Mouse (Mus musculus): ENCODE results near the gene Ncmap. TPM values are rescaled to one million over a fixed set of nuclear protein-coding genes. Genes with fewer than 3 reads are reported as not detected.

Gene Ncmap
- polyA plus RNA-seq, 1 experiment from 2014 or later = not detected

DNA sequence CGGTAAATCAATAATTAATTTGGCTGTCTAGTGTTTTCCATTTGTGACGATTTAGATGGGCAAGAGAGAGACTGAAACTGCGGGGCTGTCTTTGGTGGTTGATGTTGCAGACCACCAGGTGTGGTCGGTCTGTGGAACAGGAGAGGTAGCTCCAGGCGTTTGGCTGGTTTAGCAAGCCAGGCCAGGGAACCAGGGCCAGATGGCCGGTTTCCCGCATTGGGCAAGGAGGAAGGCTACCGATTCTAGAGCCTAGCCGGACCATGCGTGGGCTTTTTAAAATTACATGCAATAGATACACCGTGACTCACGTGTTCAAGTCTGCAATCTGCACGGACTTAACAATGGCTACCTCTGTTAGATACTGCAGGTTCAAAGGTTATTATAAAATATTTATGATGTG is 22.9 kb upstream of the Ncmap start:
- no peak overlapping the region for H3K27ac ChIP-seq
- WGBS (ENCODE audit: missing documents) = 95% methylated on average over 13 of the region's 13 CpGs
- no peaks in the 10 kb centered on the region; the same call in 1 of the 2 replicates for H3K79me2 ChIP-seq (ENCODE audit: inconsistent target)
- H3K36me3 ChIP-seq (ENCODE audit: inconsistent target) = peaks cover 53% of the 10 kb centered on the region
- no peak overlapping the region for H3K4me3 ChIP-seq (ENCODE audit: inconsistent target)

DNA sequence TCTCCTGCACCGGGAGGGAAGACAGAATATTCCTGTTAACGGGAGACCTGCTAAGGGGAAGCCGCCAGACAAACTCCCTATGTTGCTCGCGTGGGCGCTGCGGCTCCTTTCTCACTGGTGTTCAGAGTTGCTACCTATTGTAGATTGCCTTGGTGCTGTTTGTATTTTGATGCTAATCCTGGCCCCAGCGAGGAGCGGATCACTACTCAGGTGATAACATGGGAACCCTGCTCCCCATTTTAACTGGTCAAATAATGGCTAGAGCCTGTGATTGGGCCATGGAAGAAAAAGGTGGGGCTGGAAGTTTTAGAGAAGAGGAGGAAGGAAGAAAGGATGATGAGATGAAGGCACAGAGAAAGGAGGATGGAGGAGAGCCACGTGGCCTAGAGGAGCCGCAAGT is 22.4 kb upstream of the Ncmap start:
- Histone ChIP-seq H3K27ac (no peak overlapping the region), H3K36me3 (ENCODE audit: inconsistent target) (peaks cover 53% of the 10 kb centered on the region), H3K4me3 (ENCODE audit: inconsistent target) (no peak overlapping the region), H3K79me2 (ENCODE audit: inconsistent target) (no peaks in the 10 kb centered on the region)
- WGBS (ENCODE audit: missing documents) = 96% methylated on average over 11 of the region's 11 CpGs

- H3K27ac ChIP-seq = no peak overlapping the region
- peaks cover 56% of the 10 kb centered on the region for H3K36me3 ChIP-seq (ENCODE audit: inconsistent target)
- H3K79me2 ChIP-seq (ENCODE audit: inconsistent target) = no peaks in the 10 kb centered on the region
- WGBS (ENCODE audit: missing documents) = 94% methylated on average over 18 of the region's 21 CpGs
- no peak overlapping the region for H3K4me3 ChIP-seq (ENCODE audit: inconsistent target)
Measured at GRCm38 (mm10) chr4:135419996-135420395, 22.0 kb upstream of the Ncmap start.

- no peaks in the 10 kb centered on the region for H3K79me2 ChIP-seq (ENCODE audit: inconsistent target)
- WGBS (ENCODE audit: missing documents) = 34% methylated on average over 21 of the region's 21 CpGs
- no peak overlapping the region for H3K4me3 ChIP-seq (ENCODE audit: inconsistent target)
- peaks cover 58% of the 10 kb centered on the region for H3K36me3 ChIP-seq (ENCODE audit: inconsistent target)
- H3K27ac ChIP-seq = no peak overlapping the region
Measured at GRCm38 (mm10) chr4:135416367-135416766, 18.3 kb upstream of the Ncmap start.

DNA sequence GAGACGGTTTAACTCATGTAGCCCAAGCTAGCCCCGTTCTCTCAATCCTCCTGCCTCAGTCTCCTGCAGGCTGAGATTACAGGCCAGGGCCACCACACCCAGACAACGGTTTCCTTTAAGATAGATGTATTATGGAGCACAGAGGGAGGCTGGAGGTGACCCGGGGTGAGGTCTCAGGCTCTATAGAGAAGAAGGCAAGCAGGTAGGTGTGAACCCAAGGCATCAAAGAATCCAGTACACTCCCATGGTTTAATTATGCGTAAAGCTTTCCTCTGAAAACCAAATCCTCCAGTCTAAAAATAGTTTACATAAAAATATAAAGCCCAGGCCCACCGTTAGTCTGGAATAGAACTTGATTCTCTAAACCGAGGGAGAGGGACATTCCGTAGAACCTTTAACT is 15.5 kb upstream of the Ncmap start:
- H3K27ac ChIP-seq = no peak overlapping the region
- no peaks in the 10 kb centered on the region for H3K79me2 ChIP-seq (ENCODE audit: inconsistent target)
- 92% methylated on average over 8 of the region's 8 CpGs for WGBS (ENCODE audit: missing documents)
- no peak overlapping the region for H3K4me3 ChIP-seq (ENCODE audit: inconsistent target)
- peaks cover 29% of the 10 kb centered on the region; the same call in 1 of the 2 replicates for H3K36me3 ChIP-seq (ENCODE audit: inconsistent target)

DNA sequence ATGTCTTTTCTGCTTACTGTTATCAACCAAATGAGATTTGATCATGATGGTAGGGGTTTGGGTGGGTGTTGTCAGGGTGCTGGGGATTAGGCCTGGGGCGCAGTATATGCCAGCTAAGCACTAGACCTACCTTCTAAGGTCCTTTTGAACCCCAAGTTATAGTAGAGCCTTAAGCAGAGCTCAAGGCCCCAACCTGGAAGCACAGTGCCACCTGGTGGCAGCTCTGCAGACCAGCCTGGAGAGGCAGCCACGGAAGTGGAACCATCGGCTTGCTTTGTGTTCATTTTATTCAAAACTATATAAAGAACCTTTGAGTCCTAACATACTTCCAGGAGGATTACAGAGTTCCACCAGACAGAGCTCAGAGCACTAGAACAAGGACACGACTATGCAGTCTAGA is 13.6 kb upstream of the Ncmap start:
- no peak overlapping the region for H3K27ac ChIP-seq
- no peaks in the 10 kb centered on the region for H3K79me2 ChIP-seq (ENCODE audit: inconsistent target)
- no peak overlapping the region for H3K4me3 ChIP-seq (ENCODE audit: inconsistent target)
- H3K36me3 ChIP-seq (ENCODE audit: inconsistent target) = peaks cover 25% of the 10 kb centered on the region; the same call in 1 of the 2 replicates
- WGBS (ENCODE audit: missing documents) = 22% methylated on average over 4 of the region's 4 CpGs

DNA sequence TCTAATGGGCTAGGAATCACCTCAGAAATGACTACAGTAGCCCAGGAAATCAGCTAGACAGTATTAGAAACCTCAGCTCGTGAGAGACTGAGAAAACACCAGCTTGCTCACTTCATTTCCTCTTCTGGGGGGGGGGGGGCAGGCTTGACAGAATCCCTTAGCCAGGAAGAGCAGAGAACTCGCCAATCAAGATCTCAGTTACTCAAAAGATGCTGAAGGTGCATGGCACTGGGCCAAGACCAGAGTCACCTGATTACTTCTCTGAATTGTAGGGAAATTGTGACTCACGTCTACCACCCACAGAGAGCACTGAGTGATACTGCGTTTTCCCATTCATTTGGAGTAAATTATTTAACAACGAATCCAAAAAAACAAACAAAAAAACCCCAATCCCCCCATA is 8.2 kb upstream of the Ncmap start:
- H3K27ac ChIP-seq = peak overlapping the region; percentile 27; the same call in 1 of the 2 replicates
- WGBS (ENCODE audit: missing documents) = 27% methylated on average over 5 of the region's 5 CpGs

DNA sequence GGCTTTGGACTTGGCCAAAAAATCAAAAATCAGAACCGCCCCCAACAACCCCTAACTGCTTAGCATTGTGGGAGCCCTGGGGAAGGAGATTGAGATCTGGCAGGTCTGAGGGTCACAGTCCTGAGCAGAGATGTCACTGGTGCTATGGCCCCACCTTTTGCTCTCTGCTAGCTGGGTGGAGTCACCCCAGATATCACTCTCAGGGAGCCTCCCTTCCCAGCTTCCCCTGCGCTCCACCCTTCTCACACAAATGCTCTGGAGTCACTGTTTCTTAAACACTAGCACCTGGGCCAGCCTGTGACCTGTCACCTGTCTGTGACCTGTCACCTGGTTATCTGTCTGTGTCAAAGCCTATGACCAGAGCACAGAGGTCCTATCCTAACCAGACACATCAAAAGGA is 6.9 kb upstream of the Ncmap start:
- no peak overlapping the region for H3K27ac ChIP-seq
- H3K36me3 ChIP-seq (ENCODE audit: inconsistent target) = no peaks in the 10 kb centered on the region
- H3K79me2 ChIP-seq (ENCODE audit: inconsistent target) = no peaks in the 10 kb centered on the region
- WGBS (ENCODE audit: missing documents) = 100% methylated on average over 2 of the region's 2 CpGs
- H3K4me3 ChIP-seq (ENCODE audit: inconsistent target) = no peak overlapping the region

More for the DNA sequence above, 8.2 kb upstream of the Ncmap start:
- H3K4me3 ChIP-seq (ENCODE audit: inconsistent target) = no peak overlapping the region
- H3K79me2 ChIP-seq (ENCODE audit: inconsistent target) = no peaks in the 10 kb centered on the region
- H3K36me3 ChIP-seq (ENCODE audit: inconsistent target) = no peaks in the 10 kb centered on the region

GRCm38 (mm10) chr4:135404048-135404447 is 6.0 kb upstream of the Ncmap start:
- Histone ChIP-seq H3K4me3 (ENCODE audit: inconsistent target) (no peak overlapping the region), H3K27ac (no peak overlapping the region), H3K36me3 (ENCODE audit: inconsistent target) (no peaks in the 10 kb centered on the region), H3K79me2 (ENCODE audit: inconsistent target) (no peaks in the 10 kb centered on the region)
- WGBS (ENCODE audit: missing documents) = 92% methylated on average over 10 of the region's 10 CpGs

DNA sequence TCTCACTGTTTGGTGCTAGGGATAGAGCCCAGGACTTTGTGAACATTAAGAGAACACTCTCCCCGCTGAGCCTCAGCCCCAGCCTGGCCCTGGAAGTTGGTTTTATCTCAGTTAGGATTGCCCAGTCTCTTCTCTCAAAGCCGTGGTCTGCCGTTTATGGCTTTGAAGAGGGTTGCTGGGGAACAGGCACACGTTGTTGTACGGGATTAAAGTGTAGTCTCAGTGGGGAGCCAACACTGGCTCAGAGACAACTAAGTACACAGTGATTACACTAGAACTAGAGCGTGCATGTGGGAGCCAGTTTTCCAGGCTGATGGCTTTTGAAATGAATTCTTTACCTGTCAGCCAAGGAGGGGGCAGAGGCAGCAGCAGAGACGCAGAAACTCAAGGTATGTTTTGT is 3.9 kb upstream of the Ncmap start:
- no peaks in the 10 kb centered on the region for H3K36me3 ChIP-seq (ENCODE audit: inconsistent target)
- 93% methylated on average over 7 of the region's 7 CpGs for WGBS (ENCODE audit: missing documents)
- no peak overlapping the region for H3K27ac ChIP-seq
- no peaks in the 10 kb centered on the region for H3K79me2 ChIP-seq (ENCODE audit: inconsistent target)
- no peak overlapping the region for H3K4me3 ChIP-seq (ENCODE audit: inconsistent target)

- Histone ChIP-seq H3K4me3 (ENCODE audit: inconsistent target) (no peak overlapping the region), H3K27ac (no peak overlapping the region), H3K36me3 (ENCODE audit: inconsistent target) (no peaks in the 10 kb centered on the region), H3K79me2 (ENCODE audit: inconsistent target) (no peaks in the 10 kb centered on the region)
- WGBS (ENCODE audit: missing documents) = 26% methylated on average over 16 of the region's 16 CpGs
Measured at GRCm38 (mm10) chr4:135397551-135397950, 476 bp downstream of the Ncmap start.

GRCm38 (mm10) chr4:135396303-135396702 is 1.7 kb downstream of the Ncmap start:
- H3K79me2 ChIP-seq (ENCODE audit: inconsistent target) = no peaks in the 10 kb centered on the region
- H3K36me3 ChIP-seq (ENCODE audit: inconsistent target) = no peaks in the 10 kb centered on the region
- no peak overlapping the region for H3K4me3 ChIP-seq (ENCODE audit: inconsistent target)
- 92% methylated on average over 5 of the region's 5 CpGs for WGBS (ENCODE audit: missing documents)
- H3K27ac ChIP-seq = no peak overlapping the region

GRCm38 (mm10) chr4:135395375-135395774 is 2.7 kb downstream of the Ncmap start:
- Histone ChIP-seq H3K4me3 (ENCODE audit: inconsistent target) (no peak overlapping the region), H3K36me3 (ENCODE audit: inconsistent target) (no peaks in the 10 kb centered on the region), H3K27ac (no peak overlapping the region), H3K79me2 (ENCODE audit: inconsistent target) (no peaks in the 10 kb centered on the region)
- WGBS (ENCODE audit: missing documents) = 100% methylated on average over 4 of the region's 4 CpGs

DNA sequence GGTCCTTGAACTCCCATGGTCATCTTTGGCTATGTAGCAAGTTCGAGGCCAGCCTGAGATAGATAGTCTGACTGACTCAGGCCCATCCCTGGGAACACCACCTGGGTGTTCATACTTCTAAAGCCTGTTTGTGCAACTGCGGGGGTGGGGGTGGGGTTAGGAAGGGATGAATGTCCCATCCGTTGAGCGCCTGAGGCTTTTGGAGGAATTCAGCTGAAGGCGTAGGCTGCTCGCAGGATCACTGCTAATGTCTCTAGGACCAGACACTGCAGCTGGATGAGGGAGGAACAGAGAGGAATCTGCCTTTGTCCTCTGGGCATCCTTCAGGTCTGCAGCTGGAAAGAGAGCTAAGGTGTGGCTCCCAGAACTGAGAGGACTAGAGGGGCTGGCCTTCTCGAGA is 3.4 kb downstream of the Ncmap start:
- no peaks in the 10 kb centered on the region for H3K36me3 ChIP-seq (ENCODE audit: inconsistent target)
- 92% methylated on average over 7 of the region's 7 CpGs for WGBS (ENCODE audit: missing documents)
- H3K27ac ChIP-seq = no peak overlapping the region
- H3K4me3 ChIP-seq (ENCODE audit: inconsistent target) = no peak overlapping the region
- H3K79me2 ChIP-seq (ENCODE audit: inconsistent target) = no peaks in the 10 kb centered on the region

GRCm38 (mm10) chr4:135393381-135393780 is 4.6 kb downstream of the Ncmap start:
- Histone ChIP-seq H3K27ac (no peak overlapping the region), H3K4me3 (ENCODE audit: inconsistent target) (no peak overlapping the region), H3K79me2 (ENCODE audit: inconsistent target) (no peaks in the 10 kb centered on the region), H3K36me3 (ENCODE audit: inconsistent target) (no peaks in the 10 kb centered on the region)
- whole genome bisulfite sequencing (ENCODE audit: missing documents) = 72% methylated on average over 6 of the region's 6 CpGs

GRCm38 (mm10) chr4:135392801-135393200 is 5.2 kb downstream of the Ncmap start:
- Histone ChIP-seq H3K36me3 (ENCODE audit: inconsistent target) (no peaks in the 10 kb centered on the region), H3K27ac (no peak overlapping the region), H3K4me3 (ENCODE audit: inconsistent target) (no peak overlapping the region), H3K79me2 (ENCODE audit: inconsistent target) (no peaks in the 10 kb centered on the region)
- 89% methylated on average over 3 of the region's 3 CpGs for WGBS (ENCODE audit: missing documents)
